Mouse (Mus musculus): ENCODE data around the gene Il17d. TPM values are rescaled to one million over a fixed set of nuclear protein-coding genes. Genes with fewer than 3 reads are reported as not detected.

Gene Il17d
- total and polyA plus RNA-seq, 3 experiments = 0.54 to 2.2 TPM; not detected in 1

DNA sequence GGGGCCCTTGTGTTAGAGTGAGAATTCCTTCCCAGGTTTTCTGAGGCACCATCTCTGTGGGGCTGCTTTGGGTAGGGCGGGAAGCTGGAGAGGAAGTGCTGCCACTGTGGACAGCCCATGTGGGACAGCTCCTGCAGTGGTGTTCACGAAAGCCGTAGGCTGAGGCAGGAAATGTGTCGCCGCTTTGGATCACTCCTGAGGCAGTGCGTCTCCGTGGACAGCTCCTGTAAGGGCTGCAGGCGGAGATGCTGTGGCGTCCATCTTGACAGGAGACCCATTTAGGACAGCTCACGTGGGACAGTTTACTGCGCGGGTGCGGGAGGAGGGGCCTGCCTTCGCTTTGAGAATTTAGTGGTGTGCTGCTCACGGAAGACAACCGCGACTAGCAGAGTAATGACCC is 20.9 kb downstream of the Il17d start:
- no peak for DNase-seq (ENCODE audit: low read depth, low spot score)
- peaks cover 0 to 13% of the 10 kb centered on the region in 2 experiments; a peak in 2 of 4 replicates for H3K36me3 ChIP-seq (ENCODE audit: control insufficient read depth in 1 of 2, insufficient read depth in 2 of 2, low read length in 2 of 2)

DNA sequence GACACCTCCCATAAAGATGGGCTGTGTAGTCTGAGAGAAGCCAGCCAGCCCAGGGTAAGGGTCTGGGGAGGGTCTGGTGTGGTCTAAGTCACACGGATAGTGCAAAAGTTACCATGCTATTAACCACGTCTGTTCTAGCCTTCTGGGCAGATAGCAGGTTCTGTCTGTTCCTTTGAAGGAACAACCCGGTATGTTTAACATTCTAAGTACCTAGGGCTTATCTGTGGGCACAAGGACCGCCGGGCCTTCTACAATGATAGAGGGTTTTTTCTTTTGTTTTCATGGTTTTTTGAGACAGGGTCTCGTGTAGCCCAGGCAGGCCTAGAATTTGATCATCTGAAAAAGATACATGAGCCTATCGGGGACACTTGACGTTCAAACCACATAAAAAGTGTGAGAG is 21.6 kb downstream of the Il17d start:
- H3K4me1 ChIP-seq (ENCODE audit: control insufficient read depth in 1 of 2, insufficient read depth in 2 of 2, low read length in 2 of 2) = peaks cover 0 to 24% of the 10 kb centered on the region in 2 experiments; a peak in 2 of 4 replicates
- H3K9ac ChIP-seq (ENCODE audit: control insufficient read depth, low read depth, low read length, poor library complexity, severe bottlenecking) = peak overlapping the region; percentile 40
- peak overlapping the region; percentile 21 for H3K27ac ChIP-seq (ENCODE audit: control insufficient read depth, low read depth, low read length)
- peaks cover 0 to 13% of the 10 kb centered on the region in 2 experiments; a peak in 2 of 4 replicates for H3K36me3 ChIP-seq (ENCODE audit: control insufficient read depth in 1 of 2, insufficient read depth in 2 of 2, low read length in 2 of 2)
- no peaks in the 10 kb centered on the region for H3K79me2 ChIP-seq (ENCODE audit: control insufficient read depth, insufficient read depth, low read length, poor library complexity)
- peak; percentile 53 for DNase-seq (ENCODE audit: low read depth, low spot score)
- no peaks in the 10 kb centered on the region for H3K27me3 ChIP-seq (ENCODE audit: control insufficient read depth in 1 of 2, insufficient read depth in 2 of 2, low read length in 2 of 2)
- TF ChIP-seq MXI1 (IDR thresholded peaks at IDR 0.05; ENCODE audit: low read depth, low read length) (no peak), POLR2AphosphoS5 (IDR thresholded peaks at IDR 0.05; ENCODE audit: borderline replicate concordance, low read depth, low read length) (no peak), TAL1 (IDR thresholded peaks at IDR 0.05; ENCODE audit: low read length) (peak; percentile 39)
- H3K9me3 ChIP-seq (replicated peaks; ENCODE audit: insufficient read depth, low read length) = no peaks in the 10 kb centered on the region
- peak overlapping the region; percentile 24 to 63 for H3K4me3 ChIP-seq (ENCODE audit: control insufficient read depth in 1 of 2, insufficient read depth in 1 of 2, low read depth in 2 of 2, low read length in 2 of 2)

More for the DNA sequence above, 20.9 kb downstream of the Il17d start:
- no peaks in the 10 kb centered on the region for H3K79me2 ChIP-seq (ENCODE audit: control insufficient read depth, insufficient read depth, low read length, poor library complexity)
- TF ChIP-seq MXI1 (IDR thresholded peaks at IDR 0.05; ENCODE audit: low read depth, low read length) (0 out of 2 replicates have a peak, but pooled peaks have one; percentile 8), RAD21 (IDR thresholded peaks at IDR 0.05; ENCODE audit: low read depth, low read length) (no peak)
- peaks cover 0 to 24% of the 10 kb centered on the region in 2 experiments; a peak in 2 of 4 replicates for H3K4me1 ChIP-seq (ENCODE audit: control insufficient read depth in 1 of 2, insufficient read depth in 2 of 2, low read length in 2 of 2)
- no peaks in the 10 kb centered on the region for H3K27me3 ChIP-seq (ENCODE audit: control insufficient read depth in 1 of 2, insufficient read depth in 2 of 2, low read length in 2 of 2)
- H3K9ac ChIP-seq (ENCODE audit: control insufficient read depth, low read depth, low read length, poor library complexity, severe bottlenecking) = no peak overlapping the region
- H3K9me3 ChIP-seq (replicated peaks; ENCODE audit: insufficient read depth, low read length) = no peaks in the 10 kb centered on the region
- H3K27ac ChIP-seq (ENCODE audit: control insufficient read depth, low read depth, low read length) = no peak overlapping the region
- no peak overlapping the region for H3K4me3 ChIP-seq (ENCODE audit: control insufficient read depth in 1 of 2, insufficient read depth in 1 of 2, low read depth in 2 of 2, low read length in 2 of 2)

DNA sequence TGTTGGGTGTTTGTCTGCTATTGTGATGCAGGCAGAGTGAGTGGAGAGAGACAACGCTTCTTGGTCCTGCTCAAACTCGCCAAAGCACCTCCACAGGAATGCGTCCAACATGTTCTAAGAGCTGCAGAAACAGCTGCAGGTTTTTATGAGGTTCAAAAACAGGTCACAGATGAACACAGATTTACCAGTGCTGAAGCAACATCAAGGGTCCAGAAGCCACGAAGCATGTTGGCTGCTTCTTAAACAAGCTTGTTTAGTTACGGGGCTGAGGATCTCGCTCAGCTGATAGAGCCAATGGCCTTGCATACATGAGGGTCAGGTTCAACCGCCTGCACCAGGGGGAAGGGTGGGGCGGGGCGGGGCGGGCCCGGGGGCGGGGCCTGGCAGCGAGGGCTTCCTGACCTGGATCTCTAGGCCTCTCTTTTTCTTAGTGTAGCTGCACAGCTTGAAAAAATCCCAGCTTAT is 22.0 kb downstream of the Il17d start:
- peak; percentile 76 for DNase-seq (ENCODE audit: low read depth, low spot score)
- Histone ChIP-seq H3K79me2 (ENCODE audit: control insufficient read depth, insufficient read depth, low read length, poor library complexity) (no peaks in the 10 kb centered on the region), H3K36me3 (ENCODE audit: control insufficient read depth in 1 of 2, insufficient read depth in 2 of 2, low read length in 2 of 2) (peaks cover 0 to 13% of the 10 kb centered on the region in 2 experiments; a peak in 2 of 4 replicates), H3K4me1 (ENCODE audit: control insufficient read depth in 1 of 2, insufficient read depth in 2 of 2, low read length in 2 of 2) (peaks cover 0 to 24% of the 10 kb centered on the region in 2 experiments; a peak in 2 of 4 replicates), H3K27me3 (ENCODE audit: control insufficient read depth in 1 of 2, insufficient read depth in 2 of 2, low read length in 2 of 2) (no peaks in the 10 kb centered on the region), H3K27ac (ENCODE audit: control insufficient read depth, low read depth, low read length) (peak overlapping the region; percentile 21), H3K9me3 (replicated peaks; ENCODE audit: insufficient read depth, low read length) (no peaks in the 10 kb centered on the region), H3K4me3 (ENCODE audit: control insufficient read depth in 1 of 2, insufficient read depth in 1 of 2, low read depth in 2 of 2, low read length in 2 of 2) (peak overlapping the region; percentile 24 to 63), H3K9ac (ENCODE audit: control insufficient read depth, low read depth, low read length, poor library complexity, severe bottlenecking) (peak overlapping the region; percentile 40)
- peak; percentile 30; the same call in 1 of the 2 replicates for TF ChIP-seq ETS1 (IDR thresholded peaks at IDR 0.05; ENCODE audit: low read depth, low read length)
- TF ChIP-seq NELFE (IDR thresholded peaks at IDR 0.05; ENCODE audit: low read depth, low read length) = no peak
- TF ChIP-seq CTCF (IDR thresholded peaks at IDR 0.05 in 2 of 3, conservative IDR thresholded peaks at IDR 0.05 in 1 of 3; ENCODE audit: control insufficient read depth in 1 of 3, insufficient read depth in 1 of 3, low read depth in 2 of 3, low read length in 3 of 3, poor library complexity in 1 of 3, severe bottlenecking in 1 of 3) = no peak
- TF ChIP-seq MXI1 (IDR thresholded peaks at IDR 0.05; ENCODE audit: low read depth, low read length) = 0 out of 2 replicates have a peak, but pooled peaks have one; percentile 36
- 0 out of 2 replicates have a peak, but pooled peaks have one; percentile 26 for TF ChIP-seq SIN3A (IDR thresholded peaks at IDR 0.05; ENCODE audit: low read length)
- no peak for TF ChIP-seq HCFC1 (IDR thresholded peaks at IDR 0.05; ENCODE audit: low read depth, low read length)
